Mouse (Mus musculus) hindbrain, embryonic 15.5 days (tissue): Measurements from ENCODE around the gene Olfr1191-ps1. TPM values are rescaled to one million over a fixed set of nuclear protein-coding genes. Genes with fewer than 3 reads are reported as not detected.
"Not testable (repeated sequence)": the region's sequence is repeated elsewhere in the genome, so short reads cannot be mapped to it uniquely, and the experiment has no call there.

Experiments
- ATAC-seq: fragments of 200-750 bp; cut with Nextera tagmentation; 2 replicates; pipeline ENCODE4 v1.8.0; 2017; ENCODE audit warnings: low read depth, moderate number of reproducible peaks, moderate TSS enrichment; ENCODE audit not compliant: low FRiP score
- H3K27ac ChIP-seq: fragments of 300-500 bp; sonication (generic); replicated peaks from 2 replicates; pipeline ENCODE4 v1.5.1; 2015; ENCODE audit warnings: mild to moderate bottlenecking, inconsistent platforms
- H3K27me3 ChIP-seq: fragments of 300-500 bp; sonication (generic); 2 replicates; pipeline ENCODE4 v1.6.1; 2015; ENCODE audit warnings: control low read depth, inconsistent platforms
- H3K36me3 ChIP-seq: fragments of 300-500 bp; sonication (generic); 2 replicates; pipeline ENCODE4 v1.6.1; 2015; ENCODE audit warnings: control low read depth, inconsistent platforms
- H3K4me1 ChIP-seq: fragments of 300-500 bp; sonication (generic); replicated peaks from 2 replicates; pipeline ENCODE4 v1.6.1; 2015; ENCODE audit warnings: control low read depth, inconsistent platforms
- H3K4me2 ChIP-seq: fragments of 300-500 bp; sonication (generic); 2 replicates; pipeline ENCODE4 v1.6.1; 2015; ENCODE audit warnings: moderate library complexity, mild to moderate bottlenecking, inconsistent platforms
- H3K4me3 ChIP-seq: fragments of 300-500 bp; sonication (generic); 2 replicates; pipeline ENCODE4 v1.5.1; 2015; ENCODE audit warnings: mild to moderate bottlenecking, inconsistent platforms
- H3K9ac ChIP-seq: fragments of 300-500 bp; sonication (generic); 2 replicates; pipeline ENCODE4 v1.6.1; 2015; ENCODE audit warnings: inconsistent platforms
- H3K9me3 ChIP-seq: fragments of 300-500 bp; sonication (generic); 2 replicates; pipeline ENCODE4 v1.6.1; 2016; ENCODE audit warnings: control low read depth, inconsistent platforms
- WGBS: fragments of 180-500 bp; shearing (Covaris S2); methylation state at CpG from one replicate; pipeline ENCODE4 v1.1.7; 2015; 5-methylcytosine and 5-hydroxymethylcytosine counted together
- polyA plus RNA-seq: library from polyadenylated mRNA; unstranded; fragments of >200 nt; fragmentation: Nextera tagmentation; extraction: Ambion mirVana; gene quantifications from 2 replicates; pipeline ENCODE4 v1.2.1, GENCODE M21; 2015

The Olfr1191-ps1 gene
- polyA plus RNA-seq: not detected in 2 replicates

DNA sequence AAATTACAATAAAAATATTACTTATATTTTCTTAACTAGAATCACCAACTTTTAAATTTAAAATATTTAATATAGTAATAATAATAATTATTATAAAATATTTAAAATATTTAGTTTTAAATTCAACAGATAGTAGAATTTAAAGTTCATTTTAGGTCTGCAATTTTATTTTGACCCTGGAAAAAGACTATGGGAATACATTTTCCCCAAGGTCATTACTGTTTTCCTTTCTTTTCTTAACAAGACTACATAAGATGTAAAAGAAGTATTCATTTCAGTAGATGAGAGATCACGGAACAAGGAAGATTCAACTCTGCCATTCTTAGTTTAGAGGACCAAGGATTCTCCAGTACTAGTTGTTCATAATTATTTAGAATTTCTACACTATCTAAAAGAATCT is at the start of gene Olfr1191-ps1:
Gene Olfr1191-ps1 (plus strand): TSS at position 301 of the 400 bp plus-strand sequence.
- H3K27ac ChIP-seq, H3K4me2 ChIP-seq, H3K36me3 ChIP-seq, H3K4me3 ChIP-seq, H3K4me1 ChIP-seq, H3K9me3 ChIP-seq, ATAC-seq, H3K9ac ChIP-seq, H3K27me3 ChIP-seq: not testable (repeated sequence)
- 84% methylated on average over 1 of the region's 1 CpGs for WGBS

DNA sequence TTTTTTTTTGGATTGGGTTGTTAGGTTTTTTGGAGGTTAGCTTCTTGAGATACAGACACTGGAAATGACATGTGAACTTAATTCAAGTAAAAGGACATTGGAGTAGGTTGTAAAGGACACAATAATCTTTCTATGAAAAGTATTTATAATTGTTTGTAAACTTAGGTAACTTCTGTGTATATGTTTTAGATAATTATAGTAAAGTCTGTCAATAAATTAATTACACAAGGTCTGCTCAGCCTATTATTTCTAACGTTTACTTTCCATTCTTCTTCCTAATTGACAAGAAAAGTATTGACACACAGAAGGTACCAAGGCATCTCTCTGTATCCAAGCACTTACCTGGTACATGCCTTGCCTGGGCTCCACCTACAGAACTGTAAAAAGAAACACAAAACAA is 7.9 kb downstream of the Olfr1191-ps1 start, which contains the start of gene Olfr1192-ps1:
Gene Olfr1192-ps1 (plus strand): TSS at position 301 of the 400 bp plus-strand sequence.
- Histone ChIP-seq H3K27ac (no peak within 1 kb of the TSS), H3K9ac (no peak within 1 kb of the TSS), H3K4me1 (no peaks in the 10 kb centered on the region), H3K9me3 (no peaks in the 10 kb centered on the region), H3K4me3 (no peak within 1 kb of the TSS), H3K27me3 (no peaks in the 10 kb centered on the region), H3K36me3 (no peaks in the 10 kb centered on the region), H3K4me2 (no peak within 1 kb of the TSS)
- no peak for ATAC-seq
- WGBS: 56% methylated on average over 1 of the region's 1 CpGs

DNA sequence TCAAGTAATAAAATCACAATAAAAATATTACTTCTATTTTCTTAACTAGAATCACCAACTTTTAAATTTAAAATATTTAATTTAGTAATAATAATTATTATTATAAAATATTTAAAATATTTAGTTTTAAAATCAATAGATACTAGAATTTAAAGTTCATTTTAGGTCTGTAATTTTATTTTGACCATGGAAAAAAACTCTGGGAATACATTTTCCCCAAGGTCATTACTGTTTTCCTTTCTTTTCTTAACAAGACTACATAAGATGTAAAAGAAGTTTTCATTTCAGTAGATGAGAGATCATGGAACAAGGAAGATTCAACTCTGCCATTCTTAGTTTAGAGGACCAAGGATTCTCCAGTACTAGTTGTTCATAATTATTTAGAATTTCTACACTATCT is 35.0 kb downstream of the Olfr1191-ps1 start, which contains the start of gene Olfr1193:
Gene Olfr1193 (plus strand): TSS at position 301 of the 400 bp plus-strand sequence.
- not testable (repeated sequence) for H3K4me2 ChIP-seq, ATAC-seq

DNA sequence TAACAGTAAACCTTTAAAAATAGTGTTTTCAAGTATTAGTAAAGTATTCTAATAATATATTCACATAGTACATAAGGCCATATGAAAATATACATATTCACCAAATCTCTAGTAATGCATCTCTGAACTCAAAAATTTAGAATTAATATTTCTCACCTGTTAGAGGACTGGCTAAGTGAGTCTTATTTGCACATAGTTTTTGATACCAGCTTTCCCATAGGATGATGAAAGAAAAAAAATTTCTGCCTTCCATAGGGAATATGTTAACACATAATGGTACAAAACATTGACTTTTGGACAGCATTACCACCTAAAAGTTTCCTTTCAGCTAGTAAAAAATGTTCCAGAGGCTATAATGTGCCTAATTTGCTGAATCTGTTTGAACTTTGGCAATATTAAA is 48.7 kb downstream of the Olfr1191-ps1 start, which contains the start of gene Olfr1195:
Gene Olfr1195 (minus strand): TSS at position 101 of the 400 bp plus-strand sequence.
- H3K27ac ChIP-seq: no peak within 1 kb of the TSS
- no peak for ATAC-seq
- H3K9ac ChIP-seq: no peak within 1 kb of the TSS
- no peak within 1 kb of the TSS for H3K4me3 ChIP-seq
- H3K9me3 ChIP-seq: no peaks in the 10 kb centered on the region
- no peaks in the 10 kb centered on the region for H3K4me1 ChIP-seq
- no peaks in the 10 kb centered on the region for H3K36me3 ChIP-seq
- no peak within 1 kb of the TSS for H3K4me2 ChIP-seq
- no peaks in the 10 kb centered on the region for H3K27me3 ChIP-seq

More for the DNA sequence above, 35.0 kb downstream of the Olfr1191-ps1 start, which contains the start of gene Olfr1193:
- H3K36me3 ChIP-seq, H3K9me3 ChIP-seq, H3K4me1 ChIP-seq, H3K9ac ChIP-seq, H3K27me3 ChIP-seq, H3K27ac ChIP-seq, H3K4me3 ChIP-seq: not testable (repeated sequence)

Other genes with a start within 250 kb of the Olfr1191-ps1 start
- gene Olfr1179, start 234.1 kb upstream of the Olfr1191-ps1 start, polyA plus RNA-seq: not detected in 2 replicates
- gene Olfr1180, start 221.4 kb upstream of the Olfr1191-ps1 start, polyA plus RNA-seq: not detected in 2 replicates
- gene Olfr1181, start 214.4 kb upstream of the Olfr1191-ps1 start, polyA plus RNA-seq: not detected in 2 replicates
- gene Gm13757, start 191.4 kb upstream of the Olfr1191-ps1 start, polyA plus RNA-seq: not detected in 2 replicates
- gene Olfr1183, start 185.7 kb upstream of the Olfr1191-ps1 start, polyA plus RNA-seq: not detected in 2 replicates
- not detected in 2 replicates for gene Olfr1184, start 156.9 kb upstream of the Olfr1191-ps1 start, polyA plus RNA-seq
- gene Olfr1185-ps1, start 147.2 kb upstream of the Olfr1191-ps1 start, polyA plus RNA-seq: not detected in 2 replicates
- gene Olfr1186, start 122.0 kb upstream of the Olfr1191-ps1 start, polyA plus RNA-seq: not detected in 2 replicates
- gene Olfr1188, start 83.6 kb upstream of the Olfr1191-ps1 start, polyA plus RNA-seq: not detected in 2 replicates
- not detected in 2 replicates for gene Olfr1189, start 54.1 kb upstream of the Olfr1191-ps1 start, polyA plus RNA-seq
- gene Olfr1192-ps1, start 8.0 kb downstream of the Olfr1191-ps1 start, polyA plus RNA-seq: not detected in 2 replicates
- not detected in 2 replicates for gene Olfr1193, start 35.1 kb downstream of the Olfr1191-ps1 start, polyA plus RNA-seq
- gene Olfr1195, start 48.6 kb downstream of the Olfr1191-ps1 start, polyA plus RNA-seq: not detected in 2 replicates
- gene Olfr1196, start 64.1 kb downstream of the Olfr1191-ps1 start, polyA plus RNA-seq: not detected in 2 replicates
- not detected in 2 replicates for gene Olfr1197, start 91.8 kb downstream of the Olfr1191-ps1 start, polyA plus RNA-seq
- not detected in 2 replicates for gene Olfr1198, start 110.8 kb downstream of the Olfr1191-ps1 start, polyA plus RNA-seq
- gene Olfr1199, start 119.9 kb downstream of the Olfr1191-ps1 start, polyA plus RNA-seq: not detected in 2 replicates
- not detected in 2 replicates for gene Olfr1200, start 129.9 kb downstream of the Olfr1191-ps1 start, polyA plus RNA-seq
- gene Olfr1201, start 152.5 kb downstream of the Olfr1191-ps1 start, polyA plus RNA-seq: not detected in 2 replicates
- gene Olfr1202, start 174.0 kb downstream of the Olfr1191-ps1 start, polyA plus RNA-seq: 0.04 TPM in 1 of 2 replicates, not detected in the other
- gene Olfr1205, start 189.2 kb downstream of the Olfr1191-ps1 start, polyA plus RNA-seq: not detected in 2 replicates
- gene Olfr1204, start 208.8 kb downstream of the Olfr1191-ps1 start, polyA plus RNA-seq: not detected in 2 replicates
- not detected in 2 replicates for gene Olfr1206, start 222.7 kb downstream of the Olfr1191-ps1 start, polyA plus RNA-seq